Mouse (Mus musculus): Measurements from ENCODE around the gene Eln.

Gene Eln

GRCm38 (mm10) chr5:134746890-134747511 is at the start of gene Eln:
Gene Eln (minus strand): TSS chr5:134747323.
- peak; percentile 31 for DNase-seq

GRCm38 (mm10) chr5:134790080-134790995 is 43.2 kb upstream of the Eln start:
- DNase-seq, result no peak

- peak; percentile 40 for DNase-seq
These were observed 41.1 kb upstream of the Eln start for GRCm38 (mm10) chr5:134788237-134788636.

GRCm38 (mm10) chr5:134785691-134786371 is 38.7 kb upstream of the Eln start:
- peak; percentile 13 for DNase-seq

GRCm38 (mm10) chr5:134783794-134784193 is 36.7 kb upstream of the Eln start:
- no peak for DNase-seq

- DNase-seq, result no peak
These were observed 33.8 kb upstream of the Eln start for GRCm38 (mm10) chr5:134780963-134781362.

GRCm38 (mm10) chr5:134780146-134780545 is 33.0 kb upstream of the Eln start:
- no peak for DNase-seq

- no peak for DNase-seq
These were observed 29.4 kb upstream of the Eln start for GRCm38 (mm10) chr5:134776551-134776950.

- no peak for DNase-seq
These were observed 25.4 kb upstream of the Eln start for GRCm38 (mm10) chr5:134772522-134772921.

- no peak for DNase-seq
These were observed 24.6 kb upstream of the Eln start for GRCm38 (mm10) chr5:134771750-134772149.

- DNase-seq, result no peak
These were observed 22.1 kb upstream of the Eln start for GRCm38 (mm10) chr5:134769181-134769580.

- DNase-seq, result no peak
These were observed 18.3 kb upstream of the Eln start for GRCm38 (mm10) chr5:134765441-134765840.

GRCm38 (mm10) chr5:134763326-134763725 is 16.2 kb upstream of the Eln start:
- no peak for DNase-seq

- no peak for DNase-seq
These were observed 14.4 kb upstream of the Eln start for GRCm38 (mm10) chr5:134761409-134762124.

GRCm38 (mm10) chr5:134756031-134756430 is 8.9 kb upstream of the Eln start:
- no peak for DNase-seq

GRCm38 (mm10) chr5:134754096-134754495 is 7.0 kb upstream of the Eln start:
- DNase-seq, result no peak

GRCm38 (mm10) chr5:134750469-134750868 is 3.3 kb upstream of the Eln start:
- DNase-seq, result no peak

- peak; percentile 45 for DNase-seq
These were observed 960 bp upstream of the Eln start for GRCm38 (mm10) chr5:134747947-134748618.

GRCm38 (mm10) chr5:134747512-134747893 is 380 bp upstream of the Eln start:
- peak; percentile 51 for DNase-seq

GRCm38 (mm10) chr5:134746201-134746600 is 922 bp downstream of the Eln start:
- DNase-seq, result no peak

- DNase-seq, result no peak
These were observed 1.3 kb downstream of the Eln start for GRCm38 (mm10) chr5:134745801-134746200.

GRCm38 (mm10) chr5:134745000-134745399 is 2.1 kb downstream of the Eln start:
- no peak for DNase-seq
